Mouse (Mus musculus): Measurements from ENCODE around the gene Rad52. TPM values are rescaled to one million over a fixed set of nuclear protein-coding genes. Genes with fewer than 3 reads are reported as not detected.

Gene Rad52
- 21.8 and 25.4 TPM in 2 replicates for polyA plus RNA-seq (2014; fragmentation: Nextera tagmentation; extraction: Ambion mirVana)

DNA sequence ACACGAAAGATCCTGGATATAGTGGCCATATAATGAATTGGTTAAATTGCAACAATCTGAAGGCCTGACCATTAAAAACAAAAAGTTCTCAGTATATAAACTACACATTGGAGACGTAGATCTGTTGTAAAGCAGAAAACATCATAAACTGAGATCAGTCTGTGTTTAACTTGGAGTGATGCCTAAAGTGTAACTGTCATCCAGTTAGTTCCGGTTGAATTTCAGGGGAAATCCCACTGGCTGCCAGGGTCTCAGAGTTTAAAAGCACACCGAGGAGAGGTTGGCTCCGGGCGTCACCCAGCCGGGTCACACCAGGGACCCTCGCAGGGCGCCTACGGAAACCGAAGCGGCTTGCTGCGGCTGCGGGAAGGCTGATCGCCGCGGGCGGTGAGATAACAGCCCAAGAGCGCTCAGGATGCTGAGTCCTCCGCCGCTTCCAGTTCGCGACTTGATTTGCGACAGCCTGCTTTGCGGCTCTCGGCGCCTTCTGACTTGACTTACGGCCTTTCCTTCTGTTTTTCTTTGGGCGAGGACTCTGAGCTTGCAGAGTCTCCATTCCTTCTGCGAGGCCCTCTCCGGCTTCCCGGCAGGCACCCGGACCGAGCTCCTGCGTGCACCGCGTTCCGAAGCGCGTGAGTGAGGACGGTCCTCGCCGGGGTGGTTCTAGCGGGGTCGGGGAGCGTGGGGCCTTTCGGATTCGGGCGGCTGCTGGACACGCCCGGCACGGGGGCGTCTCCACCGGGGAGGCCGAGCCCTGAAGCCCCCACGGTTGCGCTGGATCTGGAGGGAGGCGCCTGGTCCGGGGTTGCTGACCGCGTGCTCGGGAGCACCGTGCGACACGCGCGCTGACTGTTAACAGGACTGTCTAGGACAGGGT is at the start of gene Rad52:
Rad52 (plus strand) TSS at position 495 of the 877 bp plus-strand sequence.
- H3K36me3 ChIP-seq (replicated peaks; ENCODE audit: control insufficient read depth, insufficient read depth) = no peaks in the 10 kb centered on the region
- ATAC-seq (ENCODE audit: low FRiP score) = peak; percentile 91
- peak within 1 kb of the TSS; percentile 90 for H3K27ac ChIP-seq
- peak within 1 kb of the TSS; percentile 84 for H3K4me3 ChIP-seq (replicated peaks; ENCODE audit: low read length)
- H3K9ac ChIP-seq = peak within 1 kb of the TSS; percentile 89
- 1% methylated on average over 66 of the region's 67 CpGs for WGBS
- no peaks in the 10 kb centered on the region for H3K27me3 ChIP-seq (ENCODE audit: control insufficient read depth, insufficient read depth, low read length)
- H3K4me1 ChIP-seq (replicated peaks; ENCODE audit: control insufficient read depth, insufficient read depth, low read length) = peaks cover 7% of the 10 kb centered on the region
- H3K4me2 ChIP-seq (replicated peaks) = peak within 1 kb of the TSS; percentile 50
- no peaks in the 10 kb centered on the region for H3K9me3 ChIP-seq (ENCODE audit: control insufficient read depth, low read length)
- DNase-seq (ENCODE audit: low spot score) = peak; percentile 87

DNA sequence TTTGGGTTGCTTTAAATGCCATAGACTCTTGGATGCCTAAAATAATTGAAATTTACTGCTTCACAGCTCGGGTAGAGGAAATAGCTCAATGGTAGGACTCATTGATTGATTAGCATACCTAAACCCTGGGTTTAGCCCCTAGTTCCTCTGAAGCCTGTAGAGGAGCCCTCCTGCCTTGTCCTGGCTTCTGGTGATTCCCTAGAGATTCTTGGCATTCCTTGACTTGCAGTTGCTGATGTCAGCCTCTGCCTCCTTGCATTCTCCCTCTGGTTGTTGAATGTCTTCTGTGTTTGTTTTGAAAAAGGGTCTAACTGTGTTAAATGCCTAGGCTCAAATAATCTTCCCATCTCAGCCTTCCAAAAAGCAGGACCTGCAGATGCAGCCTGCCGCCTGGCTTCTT is 48.3 kb upstream of the Rad52 start:
- DNase-seq (ENCODE audit: low spot score) (no peak), ATAC-seq (ENCODE audit: low FRiP score) (no peak)
- Histone ChIP-seq H3K27ac (no peak overlapping the region), H3K4me2 (replicated peaks) (no peak overlapping the region), H3K9me3 (ENCODE audit: control insufficient read depth, low read length) (no peaks in the 10 kb centered on the region), H3K27me3 (ENCODE audit: control insufficient read depth, insufficient read depth, low read length) (no peaks in the 10 kb centered on the region), H3K4me3 (replicated peaks; ENCODE audit: low read length) (no peak overlapping the region), H3K36me3 (replicated peaks; ENCODE audit: control insufficient read depth, insufficient read depth) (no peaks in the 10 kb centered on the region), H3K9ac (no peak overlapping the region), H3K4me1 (replicated peaks; ENCODE audit: control insufficient read depth, insufficient read depth, low read length) (peaks cover 3% of the 10 kb centered on the region; the same call in 1 of the 2 replicates)
- 41% methylated on average over 2 of the region's 2 CpGs for WGBS

DNA sequence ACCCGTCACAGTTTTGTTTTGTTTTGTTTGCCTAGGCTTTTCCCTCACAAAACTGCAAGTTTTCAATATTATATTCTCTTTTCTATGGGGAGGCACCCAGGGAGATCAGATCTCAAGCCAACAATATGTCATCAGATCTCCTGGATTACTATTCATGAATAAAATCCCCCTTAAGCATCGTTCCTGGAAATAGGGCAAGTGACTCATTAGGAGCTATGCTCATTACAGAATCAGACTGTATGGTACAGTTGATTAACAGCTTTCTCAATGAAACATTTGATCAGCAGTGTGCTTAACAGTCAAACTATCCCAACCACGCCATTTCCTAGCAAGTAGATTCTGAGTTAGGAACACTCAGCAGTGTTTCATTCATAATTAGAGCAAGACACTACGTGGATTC is 47.0 kb upstream of the Rad52 start:
- H3K36me3 ChIP-seq (replicated peaks; ENCODE audit: control insufficient read depth, insufficient read depth) = no peaks in the 10 kb centered on the region
- H3K4me2 ChIP-seq (replicated peaks) = no peak overlapping the region
- H3K27me3 ChIP-seq (ENCODE audit: control insufficient read depth, insufficient read depth, low read length) = no peaks in the 10 kb centered on the region
- H3K9ac ChIP-seq = no peak overlapping the region
- no peak overlapping the region for H3K27ac ChIP-seq
- 83% methylated on average over 4 of the region's 4 CpGs for WGBS
- no peaks in the 10 kb centered on the region for H3K4me1 ChIP-seq (replicated peaks; ENCODE audit: control insufficient read depth, insufficient read depth, low read length)
- no peak for ATAC-seq (ENCODE audit: low FRiP score)
- DNase-seq (ENCODE audit: low spot score) = no peak
- no peak overlapping the region for H3K4me3 ChIP-seq (replicated peaks; ENCODE audit: low read length)
- H3K9me3 ChIP-seq (ENCODE audit: control insufficient read depth, low read length) = no peaks in the 10 kb centered on the region

DNA sequence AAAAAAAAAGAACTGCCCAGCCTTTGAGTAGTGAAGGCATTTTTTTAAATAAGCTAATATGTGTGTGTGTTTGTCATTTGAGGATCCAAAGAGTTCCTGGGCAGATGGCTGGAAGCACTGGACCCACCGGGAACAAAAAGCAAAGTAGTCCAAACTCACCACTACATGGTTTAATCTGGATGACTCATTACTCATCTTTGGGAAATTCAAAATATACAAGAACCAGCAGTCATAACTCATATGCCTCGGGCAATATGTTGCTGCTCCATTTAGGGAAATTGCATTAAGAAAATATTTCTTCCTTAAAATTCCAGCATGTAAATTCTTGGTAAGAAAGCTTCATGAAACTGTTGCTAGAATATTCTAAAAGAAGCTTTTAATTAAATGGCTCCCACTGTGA is 42.3 kb upstream of the Rad52 start:
- ATAC-seq (ENCODE audit: low FRiP score) (no peak), DNase-seq (ENCODE audit: low spot score) (no peak)
- Histone ChIP-seq H3K27me3 (ENCODE audit: control insufficient read depth, insufficient read depth, low read length) (no peaks in the 10 kb centered on the region), H3K4me3 (replicated peaks; ENCODE audit: low read length) (no peak overlapping the region), H3K27ac (no peak overlapping the region), H3K9me3 (ENCODE audit: control insufficient read depth, low read length) (no peaks in the 10 kb centered on the region), H3K36me3 (replicated peaks; ENCODE audit: control insufficient read depth, insufficient read depth) (no peaks in the 10 kb centered on the region), H3K9ac (no peak overlapping the region), H3K4me1 (replicated peaks; ENCODE audit: control insufficient read depth, insufficient read depth, low read length) (no peaks in the 10 kb centered on the region), H3K4me2 (replicated peaks) (no peak overlapping the region)
- WGBS = 93% methylated on average over 2 of the region's 2 CpGs

DNA sequence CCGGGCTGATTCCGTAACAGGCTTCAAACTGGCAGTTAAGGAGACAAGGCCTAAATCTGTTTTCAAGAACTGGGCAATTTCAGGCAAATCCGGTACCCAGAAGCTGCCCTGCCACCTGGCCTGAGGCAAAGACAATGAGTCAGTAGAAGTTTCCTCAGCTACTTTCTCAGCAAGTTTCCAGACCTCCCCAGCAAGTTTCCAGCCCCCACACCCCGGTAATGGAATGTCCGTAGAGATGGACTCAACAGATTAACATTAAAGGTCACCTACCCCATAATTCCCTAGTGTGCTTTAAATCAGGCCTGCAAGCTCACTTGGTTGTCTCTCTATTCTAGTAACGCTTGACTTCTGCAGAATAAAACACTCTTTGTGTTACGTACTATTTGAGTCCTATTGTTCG is 41.0 kb upstream of the Rad52 start:
- H3K36me3 ChIP-seq (replicated peaks; ENCODE audit: control insufficient read depth, insufficient read depth) = no peaks in the 10 kb centered on the region
- no peaks in the 10 kb centered on the region for H3K9me3 ChIP-seq (ENCODE audit: control insufficient read depth, low read length)
- no peaks in the 10 kb centered on the region for H3K27me3 ChIP-seq (ENCODE audit: control insufficient read depth, insufficient read depth, low read length)
- H3K27ac ChIP-seq = no peak overlapping the region
- ATAC-seq (ENCODE audit: low FRiP score) (no peak), DNase-seq (ENCODE audit: low spot score) (no peak)
- H3K4me2 ChIP-seq (replicated peaks) = no peak overlapping the region
- no peaks in the 10 kb centered on the region for H3K4me1 ChIP-seq (replicated peaks; ENCODE audit: control insufficient read depth, insufficient read depth, low read length)
- H3K9ac ChIP-seq = no peak overlapping the region
- 35% methylated on average over 8 of the region's 8 CpGs for WGBS
- no peak overlapping the region for H3K4me3 ChIP-seq (replicated peaks; ENCODE audit: low read length)

DNA sequence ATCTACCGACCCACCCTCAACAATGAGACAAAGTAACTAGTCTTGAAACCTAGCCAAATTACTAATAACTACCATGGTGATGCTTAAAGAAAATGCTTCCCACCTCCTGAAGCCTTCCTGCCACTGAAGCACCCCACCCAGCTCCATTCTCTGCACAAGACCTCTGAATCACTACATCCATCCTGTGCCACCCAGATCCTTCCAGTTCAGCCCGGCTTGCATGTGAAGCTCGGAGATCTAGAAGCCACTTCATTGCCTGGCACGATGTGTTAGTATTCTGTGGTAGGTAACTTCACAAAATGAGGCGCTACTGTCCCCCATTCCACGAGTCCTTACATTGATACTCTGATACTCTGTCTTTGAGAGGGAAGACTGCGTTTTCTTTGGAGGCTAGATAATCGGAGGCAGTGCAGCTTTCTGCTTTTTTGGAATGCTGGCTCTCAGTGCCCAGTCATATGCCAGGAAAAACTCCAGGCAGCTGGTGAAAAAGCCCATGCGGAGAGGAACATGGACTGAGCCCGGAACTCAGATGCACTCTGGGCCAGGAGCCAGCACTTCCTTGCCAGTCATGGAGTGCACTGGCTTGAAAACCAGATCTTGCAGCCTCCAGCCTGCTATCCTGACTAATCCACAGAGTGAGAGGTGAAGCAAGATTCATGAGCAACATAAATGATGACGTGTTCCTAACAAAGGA is 38.0 kb upstream of the Rad52 start:
- no peak overlapping the region for H3K27ac ChIP-seq
- ATAC-seq (ENCODE audit: low FRiP score) (no peak; the same call in 1 of the 2 replicates), DNase-seq (ENCODE audit: low spot score) (peak; percentile 73)
- no peak overlapping the region for H3K4me3 ChIP-seq (replicated peaks; ENCODE audit: low read length)
- WGBS = 84% methylated on average over 11 of the region's 11 CpGs
- no peaks in the 10 kb centered on the region for H3K4me1 ChIP-seq (replicated peaks; ENCODE audit: control insufficient read depth, insufficient read depth, low read length)
- H3K27me3 ChIP-seq (ENCODE audit: control insufficient read depth, insufficient read depth, low read length) = no peaks in the 10 kb centered on the region
- H3K36me3 ChIP-seq (replicated peaks; ENCODE audit: control insufficient read depth, insufficient read depth) = no peaks in the 10 kb centered on the region
- H3K9me3 ChIP-seq (ENCODE audit: control insufficient read depth, low read length) = no peaks in the 10 kb centered on the region
- H3K4me2 ChIP-seq (replicated peaks) = no peak overlapping the region
- no peak overlapping the region for H3K9ac ChIP-seq

DNA sequence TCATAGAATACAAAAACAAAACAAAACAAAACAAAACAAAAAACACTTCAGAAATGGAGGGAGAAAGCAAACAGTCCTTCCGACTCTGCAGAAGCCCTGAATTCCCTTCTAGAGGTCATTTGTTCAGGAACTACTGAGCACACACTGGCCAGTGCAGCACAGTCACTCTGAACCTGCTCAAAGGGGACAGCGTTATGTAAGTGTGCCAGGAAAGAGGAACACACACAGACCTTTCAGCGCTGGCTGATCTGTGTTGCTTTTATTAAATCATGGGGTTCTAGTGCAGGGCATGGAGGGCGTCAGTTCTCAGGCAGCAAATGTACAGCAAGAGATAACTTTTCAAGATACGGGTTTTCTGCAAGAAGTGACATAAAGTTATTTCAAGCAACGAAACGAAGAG is 19.3 kb upstream of the Rad52 start:
- no peak for ATAC-seq (ENCODE audit: low FRiP score)
- no peaks in the 10 kb centered on the region for H3K4me1 ChIP-seq (replicated peaks; ENCODE audit: control insufficient read depth, insufficient read depth, low read length)
- DNase-seq (ENCODE audit: low spot score) = no peak
- 84% methylated on average over 7 of the region's 7 CpGs for WGBS
- no peaks in the 10 kb centered on the region for H3K9me3 ChIP-seq (ENCODE audit: control insufficient read depth, low read length)
- H3K4me2 ChIP-seq (replicated peaks) = no peak overlapping the region
- no peak overlapping the region for H3K27ac ChIP-seq
- H3K9ac ChIP-seq = no peak overlapping the region
- no peaks in the 10 kb centered on the region for H3K36me3 ChIP-seq (replicated peaks; ENCODE audit: control insufficient read depth, insufficient read depth)
- H3K27me3 ChIP-seq (ENCODE audit: control insufficient read depth, insufficient read depth, low read length) = no peaks in the 10 kb centered on the region
- no peak overlapping the region for H3K4me3 ChIP-seq (replicated peaks; ENCODE audit: low read length)

DNA sequence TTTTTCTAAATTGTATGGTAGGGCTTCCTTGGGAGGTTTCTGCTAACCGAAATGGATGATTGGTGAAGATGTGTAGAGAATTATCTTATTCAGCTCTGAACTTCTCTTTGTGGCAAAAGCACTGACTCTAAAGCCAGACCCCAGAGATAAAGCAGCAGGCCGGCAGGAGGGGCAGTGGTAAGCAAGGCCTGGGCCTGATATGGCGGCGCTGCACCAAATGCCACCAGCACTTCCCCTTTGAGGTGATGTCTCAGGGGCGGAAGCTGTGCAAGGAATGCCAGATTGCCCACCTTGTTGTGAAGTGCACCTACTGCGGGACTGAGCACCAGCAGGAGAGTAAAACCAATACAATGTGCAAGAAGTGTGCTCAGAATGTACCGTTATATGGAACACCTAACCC is 9.8 kb upstream of the Rad52 start:
- no peak overlapping the region for H3K4me2 ChIP-seq (replicated peaks)

DNA sequence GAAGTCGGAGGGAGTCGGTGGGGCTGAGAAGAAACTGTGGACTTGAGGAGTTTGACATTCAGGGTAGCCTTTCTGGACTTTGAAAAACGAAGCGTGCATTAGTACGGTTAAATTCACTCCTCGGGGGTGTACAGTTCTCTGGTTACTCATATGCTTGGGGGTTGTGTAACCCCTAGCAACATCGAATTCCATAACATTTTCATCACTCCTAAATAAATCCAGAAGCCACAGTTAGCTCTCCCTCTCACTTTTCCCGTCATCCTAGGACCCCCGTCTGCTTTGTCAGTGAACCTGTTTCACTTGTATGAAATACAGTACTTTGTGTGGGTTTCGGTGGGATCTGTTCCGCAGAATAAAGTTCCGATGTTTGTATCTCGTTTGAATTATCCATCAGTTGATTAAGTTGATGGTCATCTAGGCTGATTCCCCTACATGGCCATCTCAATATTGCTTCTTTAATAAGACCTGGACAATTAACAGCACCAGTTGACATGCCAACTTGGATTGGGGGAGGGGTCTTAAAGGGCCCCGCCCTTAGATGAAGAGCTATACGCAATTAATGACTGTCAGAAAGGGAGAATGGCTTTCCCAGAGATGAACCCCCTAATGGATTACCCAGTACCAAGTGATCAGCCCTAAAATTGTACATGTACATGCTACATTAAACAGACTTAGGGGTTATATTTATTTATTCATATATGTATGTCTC is 737 bp downstream of the Rad52 start:
- ATAC-seq (ENCODE audit: low FRiP score) (0 out of 2 replicates have a peak, but pooled peaks have one; percentile 19), DNase-seq (ENCODE audit: low spot score) (no peak)

More for the DNA sequence above, 9.8 kb upstream of the Rad52 start:
- 86% methylated on average over 7 of the region's 7 CpGs for WGBS
- DNase-seq (ENCODE audit: low spot score) = no peak
- H3K27me3 ChIP-seq (ENCODE audit: control insufficient read depth, insufficient read depth, low read length) = no peaks in the 10 kb centered on the region
- H3K9me3 ChIP-seq (ENCODE audit: control insufficient read depth, low read length) = no peaks in the 10 kb centered on the region
- H3K4me3 ChIP-seq (replicated peaks; ENCODE audit: low read length) = no peak overlapping the region
- H3K36me3 ChIP-seq (replicated peaks; ENCODE audit: control insufficient read depth, insufficient read depth) = no peaks in the 10 kb centered on the region
- no peaks in the 10 kb centered on the region for H3K4me1 ChIP-seq (replicated peaks; ENCODE audit: control insufficient read depth, insufficient read depth, low read length)
- H3K27ac ChIP-seq = no peak overlapping the region
- ATAC-seq (ENCODE audit: low FRiP score) = no peak
- H3K9ac ChIP-seq = no peak overlapping the region

More for the DNA sequence above, 737 bp downstream of the Rad52 start:
- Histone ChIP-seq H3K27ac (peak overlapping the region; percentile 90), H3K4me2 (replicated peaks) (peak overlapping the region; percentile 50), H3K4me3 (replicated peaks; ENCODE audit: low read length) (peak overlapping the region; percentile 84), H3K9ac (peak overlapping the region; percentile 89), H3K9me3 (ENCODE audit: control insufficient read depth, low read length) (no peaks in the 10 kb centered on the region), H3K36me3 (replicated peaks; ENCODE audit: control insufficient read depth, insufficient read depth) (no peaks in the 10 kb centered on the region), H3K27me3 (ENCODE audit: control insufficient read depth, insufficient read depth, low read length) (no peaks in the 10 kb centered on the region), H3K4me1 (replicated peaks; ENCODE audit: control insufficient read depth, insufficient read depth, low read length) (peaks cover 7% of the 10 kb centered on the region)
- WGBS = 23% methylated on average over 15 of the region's 15 CpGs
